Mouse (Mus musculus) adipocyte (in vitro differentiated cells): ENCODE measurements at regions not wholly inside any gene's neighbourhood (a gene's known extent, or its start where the extent isn't known, plus 50 kb on each side); places are given as distances from the start of the nearest gene placed in this dataset.
"Not testable (repeated sequence)": the region's sequence is repeated elsewhere in the genome, so short reads cannot be mapped to it uniquely, and the experiment has no call there.

Experiments used
- DNase-seq: peaks from one replicate; pipeline ENCODE4 v3.0.0-alpha.2; 2016; ENCODE audit warnings: low spot score

GRCm38 (mm10) chr1:177382596-177383190, 59.5 kb upstream of the Zbtb18 start:
- no peak for DNase-seq

- DNase-seq = no peak
Observed at GRCm38 (mm10) chr1:177382147-177382546, 60.0 kb upstream of the Zbtb18 start.

DNA sequence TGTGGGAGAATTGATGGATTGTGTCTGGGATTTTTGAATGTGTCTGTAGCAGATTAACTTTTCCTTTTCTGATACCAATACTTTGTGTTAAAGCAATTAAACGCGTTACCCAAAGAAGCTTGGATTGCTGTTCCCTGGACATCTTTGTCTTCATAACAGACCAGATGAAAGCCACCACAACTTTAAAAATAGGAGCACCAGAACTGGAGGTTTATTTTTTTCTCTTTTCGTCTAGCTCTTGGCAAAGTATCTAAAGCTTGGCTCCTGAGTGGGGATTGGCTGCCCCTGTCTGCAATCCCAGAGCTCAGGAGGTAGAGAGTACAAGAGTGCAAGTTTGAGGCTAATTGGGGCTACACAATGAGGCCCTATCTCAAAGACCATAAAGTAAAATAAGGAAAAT, 64.0 kb upstream of the Zbtb18 start:
- DNase-seq = no peak

- DNase-seq = no peak
Observed at GRCm38 (mm10) chr1:177373226-177373825, 68.8 kb upstream of the Zbtb18 start.

DNA sequence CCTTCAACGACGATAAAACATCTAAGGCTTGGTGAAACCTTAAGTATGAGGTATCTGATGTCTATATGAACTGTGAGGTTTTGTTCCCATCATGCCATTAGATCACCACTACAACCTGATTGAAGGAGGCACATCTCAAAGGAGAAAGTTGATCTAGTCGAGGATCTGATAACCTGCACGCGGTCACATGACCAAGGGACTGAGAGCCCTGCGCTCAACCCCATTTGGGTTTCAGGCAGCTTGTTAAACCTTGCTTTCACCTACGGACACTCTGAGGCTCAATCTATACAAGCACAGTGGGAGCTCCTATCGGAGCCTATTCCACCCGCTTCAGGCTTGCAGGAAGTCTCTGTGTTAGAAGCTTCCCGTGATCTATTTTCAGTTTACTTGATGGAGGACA, 70.1 kb upstream of the Zbtb18 start:
- DNase-seq = no peak

GRCm38 (mm10) chr1:177367864-177368610, 74.1 kb upstream of the Zbtb18 start:
- DNase-seq = no peak

DNA sequence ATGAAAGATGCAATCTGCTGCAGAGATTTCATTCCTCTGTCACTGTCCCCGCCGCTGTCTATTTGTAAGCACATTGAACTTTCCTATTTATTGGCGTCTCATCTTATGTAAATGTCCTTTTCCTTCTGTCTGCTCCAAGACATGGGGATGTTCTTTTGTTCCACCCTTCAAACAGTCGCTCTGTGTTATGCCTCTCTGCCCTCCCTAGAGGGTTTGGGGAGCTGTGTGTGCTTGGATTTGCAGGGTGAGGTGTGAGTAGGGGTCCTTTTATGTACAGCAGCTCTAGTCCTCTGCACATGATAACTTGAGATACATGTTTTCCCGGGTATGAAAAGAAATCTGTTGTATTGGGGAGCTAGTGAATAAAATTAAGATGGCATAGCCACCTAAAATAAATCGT, 75.2 kb upstream of the Zbtb18 start:
- DNase-seq = no peak

DNA sequence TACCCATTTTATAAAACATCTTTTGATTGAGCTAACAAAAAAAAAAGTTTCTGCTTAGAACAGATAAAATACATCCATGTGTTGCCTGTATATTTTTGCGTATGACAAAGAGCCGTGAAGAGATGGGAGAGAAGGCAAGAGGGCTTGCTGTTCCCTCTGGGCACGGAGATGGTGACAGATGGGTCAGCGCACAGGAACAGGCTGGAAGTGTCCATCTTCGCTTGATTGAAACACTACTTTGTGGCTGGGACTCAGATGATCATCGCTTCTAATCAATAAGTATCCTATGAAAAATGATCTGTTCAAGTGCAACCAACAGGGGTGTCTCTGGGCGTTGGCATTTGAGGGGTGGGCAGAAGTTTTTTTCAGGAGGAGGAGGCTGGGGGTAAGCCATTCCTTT, 75.7 kb upstream of the Zbtb18 start:
- no peak for DNase-seq

DNA sequence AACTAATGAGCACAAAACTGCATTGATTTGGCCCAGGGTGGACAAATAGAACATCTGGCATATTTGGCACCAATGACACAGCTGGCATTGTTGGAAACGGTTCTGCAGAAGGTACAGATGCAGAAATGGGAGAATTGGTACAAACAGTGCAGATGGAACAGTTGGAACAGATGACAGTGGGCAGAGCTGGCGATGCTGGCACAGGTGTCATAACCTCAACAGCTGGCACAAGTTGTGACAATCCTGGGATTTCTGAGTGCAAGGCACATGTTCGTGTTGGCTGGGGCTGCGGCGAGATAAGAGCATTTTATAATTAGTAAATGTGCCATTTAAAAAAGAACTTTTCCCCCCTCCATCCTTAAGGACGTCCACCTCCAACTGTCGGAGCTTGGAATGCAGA, 77.8 kb upstream of the Zbtb18 start:
- no peak for DNase-seq

DNA sequence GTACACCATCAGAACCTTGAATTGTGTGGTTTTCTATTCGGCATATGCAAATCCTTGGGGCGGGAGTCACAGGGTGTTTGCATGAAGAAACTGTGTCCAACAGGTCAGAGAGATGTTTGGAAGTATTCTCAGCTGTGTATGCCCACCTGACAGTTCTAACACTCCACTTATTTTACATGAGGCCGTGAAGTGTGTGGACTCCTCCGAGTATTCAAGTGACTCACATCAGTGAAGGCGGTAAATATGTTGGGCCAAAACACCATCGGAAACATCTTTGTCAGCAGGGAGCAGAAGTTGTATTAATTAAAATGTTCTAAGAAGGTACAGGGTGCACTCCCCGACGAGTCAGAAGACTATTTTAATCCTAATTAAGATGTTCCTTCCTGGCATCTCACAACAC, 79.8 kb upstream of the Zbtb18 start:
- DNase-seq = no peak

DNA sequence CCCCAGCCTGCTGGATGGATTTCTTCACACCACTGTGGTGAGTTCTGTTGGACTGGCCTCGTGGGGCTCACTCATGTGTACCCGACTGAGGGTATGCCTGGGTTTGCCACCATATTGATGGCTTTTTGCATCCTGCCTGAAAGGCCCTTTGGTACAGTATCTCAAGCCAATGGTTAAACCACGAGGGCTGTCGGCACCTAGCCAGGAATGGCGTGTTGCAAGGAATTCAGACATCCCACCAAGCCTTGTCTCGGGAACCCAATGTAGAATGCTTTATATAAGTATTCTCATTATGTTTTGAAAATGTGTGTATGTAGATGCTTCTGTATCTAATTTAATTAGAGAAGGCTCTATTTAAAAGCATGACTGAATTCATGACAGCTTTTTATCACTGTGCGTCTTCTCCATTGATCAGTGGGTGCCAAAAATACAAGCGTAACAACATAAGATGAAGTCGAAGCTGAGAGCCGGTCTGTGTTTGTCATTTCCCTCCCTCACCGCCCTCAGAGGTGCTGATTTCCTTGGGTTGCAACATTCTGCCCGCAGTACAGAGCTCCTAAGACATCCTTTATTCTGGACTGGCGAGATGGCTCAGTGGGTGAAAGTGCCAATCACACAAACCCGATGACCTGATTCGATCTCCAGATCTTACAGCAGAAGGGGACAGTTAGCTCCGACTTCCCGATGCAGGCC, 90.5 kb upstream of the Akt3 start:
- DNase-seq = no peak

- no peak for DNase-seq
Observed at GRCm38 (mm10) chr1:177347208-177347607, 89.2 kb upstream of the Akt3 start.

DNA sequence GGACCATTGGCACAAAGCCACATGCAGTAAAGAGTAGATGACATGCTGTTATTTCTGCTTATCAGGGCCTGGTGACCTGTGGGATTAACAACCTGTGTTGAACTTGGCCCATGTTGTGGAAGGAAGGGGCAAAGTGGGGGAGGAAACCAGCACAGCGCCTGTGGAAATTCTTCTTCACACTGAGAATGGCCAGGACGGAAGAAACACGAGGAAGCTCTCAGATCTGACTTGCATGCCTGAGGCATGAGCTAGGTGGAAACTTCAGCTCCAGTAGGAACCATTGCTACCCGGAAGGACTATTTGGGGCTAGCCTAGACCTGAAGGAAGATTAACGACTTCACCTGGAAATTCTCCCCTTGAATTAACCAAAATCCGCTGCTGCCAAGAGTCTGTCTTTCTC, 88.5 kb upstream of the Akt3 start:
- no peak for DNase-seq

DNA sequence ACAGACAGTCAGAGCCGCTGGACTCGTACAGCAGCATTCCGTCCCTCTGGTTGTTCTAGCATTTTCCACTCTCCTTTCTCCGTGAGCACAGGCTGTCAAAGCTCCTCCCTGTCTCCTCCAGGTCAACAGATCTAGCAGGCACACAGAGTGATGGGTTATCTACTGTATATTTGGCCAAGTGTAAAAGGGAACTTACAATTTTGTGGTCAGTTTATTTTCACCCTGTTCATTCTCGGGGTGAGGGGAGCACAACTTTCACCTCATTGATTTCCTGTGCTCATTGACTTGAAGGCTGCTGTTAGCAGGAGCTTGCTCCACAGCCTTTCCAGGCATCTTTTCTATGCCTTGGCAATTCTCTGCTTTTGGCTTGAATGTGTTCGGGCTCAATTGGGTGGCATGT, 87.5 kb upstream of the Akt3 start:
- DNase-seq = no peak

DNA sequence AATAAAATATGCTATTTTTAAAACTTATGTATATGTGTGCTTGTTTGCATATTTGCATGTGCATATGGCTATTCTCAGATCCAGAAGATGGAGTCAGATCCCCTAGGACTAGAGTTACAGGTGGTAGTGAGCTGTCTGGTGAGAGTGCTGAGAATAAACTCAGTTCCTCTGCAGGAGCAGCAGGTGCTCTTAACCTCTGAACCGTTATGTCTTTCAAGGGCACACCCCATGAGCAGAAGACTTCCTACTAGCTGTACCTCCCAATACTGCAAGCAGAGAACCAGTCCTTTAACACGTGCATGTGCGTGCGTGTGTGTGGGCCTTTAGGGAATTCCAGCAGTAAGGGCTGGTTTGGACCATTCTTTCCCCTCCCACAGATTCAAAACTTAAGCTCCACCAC, 85.9 kb upstream of the Akt3 start:
- no peak for DNase-seq

DNA sequence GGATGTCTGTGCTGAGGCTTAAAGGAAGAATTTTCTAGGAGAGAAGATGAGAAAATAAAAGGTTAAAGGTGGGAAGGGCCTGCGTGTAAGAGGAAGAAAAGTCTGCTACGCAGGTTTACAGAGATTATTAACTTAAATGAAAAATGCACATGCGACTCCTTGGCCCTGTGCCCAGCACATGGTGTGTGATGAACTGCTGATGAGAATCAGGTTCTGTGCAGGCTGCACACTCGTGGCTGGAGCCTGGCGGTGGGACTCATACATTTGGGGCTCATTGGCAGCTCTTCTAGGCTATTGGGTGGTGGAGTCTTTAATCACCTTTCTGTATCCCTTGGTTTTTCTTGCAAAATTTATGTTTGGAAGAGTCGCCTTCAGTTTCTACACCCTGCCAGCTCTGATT, 85.1 kb upstream of the Akt3 start:
- DNase-seq = no peak

GRCm38 (mm10) chr1:177340232-177340631, 82.2 kb upstream of the Akt3 start:
- no peak for DNase-seq

DNA sequence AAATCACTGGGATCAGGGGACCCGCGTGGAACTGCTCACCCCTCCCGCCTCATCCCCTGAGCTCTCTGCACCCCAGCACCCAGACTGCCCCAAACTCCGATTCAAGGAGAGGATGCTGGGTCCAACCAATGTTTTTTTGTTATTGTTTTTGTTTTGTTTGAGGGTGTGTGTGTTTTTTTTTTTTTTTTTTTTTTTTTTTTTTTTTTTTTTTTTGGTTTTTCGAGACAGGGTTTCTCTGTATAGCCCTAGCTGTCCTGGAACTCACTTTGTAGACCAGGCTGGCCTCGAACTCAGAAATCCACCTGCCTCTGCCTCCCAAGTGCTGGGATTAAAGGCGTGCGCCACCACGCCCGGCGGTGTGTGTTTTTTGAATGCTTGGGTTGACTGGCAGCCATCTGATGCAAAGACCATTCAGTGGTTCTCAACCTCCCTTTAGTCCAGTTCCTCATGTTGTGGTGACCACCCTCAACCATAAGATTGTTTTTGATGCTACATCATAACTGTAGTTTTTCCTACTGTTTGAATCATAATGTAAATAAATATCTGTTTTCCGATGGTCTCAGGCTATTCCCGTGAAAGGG, 81.3 kb upstream of the Akt3 start:
- not testable (repeated sequence) for DNase-seq

- peak; percentile 3 for DNase-seq
Observed at GRCm38 (mm10) chr1:177338466-177339206, 80.6 kb upstream of the Akt3 start.

- DNase-seq = no peak
Observed at GRCm38 (mm10) chr1:177337756-177338155, 79.8 kb upstream of the Akt3 start.

GRCm38 (mm10) chr1:177337141-177337540, 79.1 kb upstream of the Akt3 start:
- no peak for DNase-seq

- DNase-seq = no peak
Observed at GRCm38 (mm10) chr1:177336436-177336835, 78.4 kb upstream of the Akt3 start.
